Mouse (Mus musculus) mouse embryonic stem cell (cell line): ENCODE measurements around the gene Fam124b.

ENCODE experiments used
- in situ Hi-C, 2 experiments: fragments of 300-500 bp; cut with MboI; formaldehyde crosslinking; loops; 1 replicate in 1 of 2; 3 replicates in 1 of 2; pipeline ENCODE4 v1.14.3; 2019 to 2020; ENCODE audit warnings: low sequenced_read_pairs in 2 of 2, low pct_unique_long_range_greater_than_20kb in 1 of 2, mixed read lengths in 1 of 2; ENCODE audit not compliant: unreplicated experiment in 1 of 2

Gene Fam124b

GRCm38 (mm10) chr1:80218268-80218667 lies at the start of gene Fam124b:
Gene Fam124b (minus strand): TSS chr1:80218473.
- in situ Hi-C loops: no loop called here

- in situ Hi-C loops: no loop called here
Measured at GRCm38 (mm10) chr1:80260443-80260842, 42.2 kb upstream of the Fam124b start.

GRCm38 (mm10) chr1:80258632-80259031 lies 40.4 kb upstream of the Fam124b start:
- in situ Hi-C loops: no loop called here

- in situ Hi-C loops: no loop called here
Measured at GRCm38 (mm10) chr1:80253309-80253708, 35.0 kb upstream of the Fam124b start.

GRCm38 (mm10) chr1:80250247-80250646 lies 32.0 kb upstream of the Fam124b start:
- in situ Hi-C loops: no loop called here

GRCm38 (mm10) chr1:80247131-80247530 lies 28.9 kb upstream of the Fam124b start:
- in situ Hi-C loops: no loop called here

- in situ Hi-C loops: no loop called here
Measured at GRCm38 (mm10) chr1:80244123-80244522, 25.9 kb upstream of the Fam124b start.

- in situ Hi-C loops: no loop called here
Measured at GRCm38 (mm10) chr1:80241579-80241978, 23.3 kb upstream of the Fam124b start.

GRCm38 (mm10) chr1:80240017-80240660 lies 21.9 kb upstream of the Fam124b start:
- in situ Hi-C loops: no loop called here

GRCm38 (mm10) chr1:80239481-80239880 lies 21.2 kb upstream of the Fam124b start:
- in situ Hi-C loops: no loop called here

- in situ Hi-C loops: no loop called here
Measured at GRCm38 (mm10) chr1:80236951-80237702, 18.9 kb upstream of the Fam124b start.

- in situ Hi-C loops: no loop called here
Measured at GRCm38 (mm10) chr1:80236126-80236525, 17.9 kb upstream of the Fam124b start.

GRCm38 (mm10) chr1:80230612-80231011 lies 12.3 kb upstream of the Fam124b start:
- in situ Hi-C loops: no loop called here

GRCm38 (mm10) chr1:80224839-80225412 lies 6.7 kb upstream of the Fam124b start:
- in situ Hi-C loops: no loop called here

- in situ Hi-C loops: no loop called here
Measured at GRCm38 (mm10) chr1:80221151-80221550, 2.9 kb upstream of the Fam124b start.

GRCm38 (mm10) chr1:80213826-80214225 lies 4.4 kb downstream of the Fam124b start:
- in situ Hi-C loops: no loop called here

- in situ Hi-C loops: no loop called here
Measured at GRCm38 (mm10) chr1:80213146-80213545, 5.1 kb downstream of the Fam124b start.

- in situ Hi-C loops: no loop called here
Measured at GRCm38 (mm10) chr1:80202314-80202713, 16.0 kb downstream of the Fam124b start.

- in situ Hi-C loops: loop anchor here in 1 of 2 experiments (25.0 kb wide), 1 partner anchor 219 kb away; no protein-coding TSS in a partner anchor
Measured at GRCm38 (mm10) chr1:80192837-80193236, 25.4 kb downstream of the Fam124b start.
